Mouse (Mus musculus) heart, embryonic 11.5 days (tissue): Measurements from ENCODE around the gene Nacc2. TPM values are rescaled to one million over a fixed set of nuclear protein-coding genes. Genes with fewer than 3 reads are reported as not detected.
A peak's percentile ranks its signal among the peaks of the same experiment; 100 is the strongest.

Experiments used
- ATAC-seq: fragments of 200-750 bp; cut with Nextera tagmentation; replicated peaks from 2 replicates; pipeline ENCODE4 v1.8.0; 2017; ENCODE audit warnings: moderate library complexity; ENCODE audit not compliant: insufficient number of reproducible peaks, low FRiP score, low TSS enrichment
- H3K27ac ChIP-seq: fragments of 300-500 bp; sonication (generic); 2 replicates; pipeline ENCODE4 v1.5.1; 2014; ENCODE audit warnings: mild to moderate bottlenecking, low read depth, low read length
- H3K27me3 ChIP-seq: fragments of 300-500 bp; sonication (generic); 2 replicates; pipeline ENCODE4 v1.6.1; 2014; ENCODE audit warnings: mild to moderate bottlenecking, low read length, mixed read lengths; ENCODE audit not compliant: control insufficient read depth, insufficient read depth
- H3K36me3 ChIP-seq: fragments of 300-500 bp; sonication (generic); 2 replicates; pipeline ENCODE4 v1.6.1; 2014; ENCODE audit warnings: mild to moderate bottlenecking, low read length, moderate library complexity, mixed read lengths; ENCODE audit not compliant: control insufficient read depth, insufficient read depth
- H3K4me1 ChIP-seq: fragments of 300-500 bp; sonication (generic); 2 replicates; pipeline ENCODE4 v1.6.1; 2014; ENCODE audit warnings: low read length; ENCODE audit not compliant: control insufficient read depth, insufficient read depth
- H3K4me2 ChIP-seq: fragments of 300-500 bp; sonication (generic); 2 replicates; pipeline ENCODE4 v1.6.1; 2014; ENCODE audit warnings: mild to moderate bottlenecking, moderate library complexity
- H3K4me3 ChIP-seq: fragments of 300-500 bp; sonication (generic); 2 replicates; pipeline ENCODE4 v1.5.1; 2014; ENCODE audit warnings: low read depth, low read length
- H3K9ac ChIP-seq: fragments of 300-500 bp; sonication (generic); 2 replicates; pipeline ENCODE4 v1.6.1; 2014; ENCODE audit warnings: mild to moderate bottlenecking, low read depth, low read length, moderate library complexity
- H3K9me3 ChIP-seq: fragments of 300-500 bp; sonication (generic); replicated peaks from 2 replicates; pipeline ENCODE4 v1.6.1; 2016; ENCODE audit warnings: low read length; ENCODE audit not compliant: control insufficient read depth
- whole genome bisulfite sequencing: fragments of 180-500 bp; shearing (Covaris S2); extraction: QIAGEN DNeasy Blood & Tissue Kit; methylation state at CpG from one replicate; pipeline ENCODE4 v1.1.7; 2014; ENCODE audit not compliant: insufficient replicate concordance; 5-methylcytosine and 5-hydroxymethylcytosine counted together
- polyA plus RNA-seq: library from polyadenylated mRNA; unstranded; fragments of >200 nt; fragmentation: Nextera tagmentation; extraction: Ambion mirVana; gene quantifications from 2 replicates; pipeline ENCODE4 v1.2.1, GENCODE M21; 2014

Gene Nacc2
- polyA plus RNA-seq, 1 experiment from 2014 or later = 3.4 TPM

DNA sequence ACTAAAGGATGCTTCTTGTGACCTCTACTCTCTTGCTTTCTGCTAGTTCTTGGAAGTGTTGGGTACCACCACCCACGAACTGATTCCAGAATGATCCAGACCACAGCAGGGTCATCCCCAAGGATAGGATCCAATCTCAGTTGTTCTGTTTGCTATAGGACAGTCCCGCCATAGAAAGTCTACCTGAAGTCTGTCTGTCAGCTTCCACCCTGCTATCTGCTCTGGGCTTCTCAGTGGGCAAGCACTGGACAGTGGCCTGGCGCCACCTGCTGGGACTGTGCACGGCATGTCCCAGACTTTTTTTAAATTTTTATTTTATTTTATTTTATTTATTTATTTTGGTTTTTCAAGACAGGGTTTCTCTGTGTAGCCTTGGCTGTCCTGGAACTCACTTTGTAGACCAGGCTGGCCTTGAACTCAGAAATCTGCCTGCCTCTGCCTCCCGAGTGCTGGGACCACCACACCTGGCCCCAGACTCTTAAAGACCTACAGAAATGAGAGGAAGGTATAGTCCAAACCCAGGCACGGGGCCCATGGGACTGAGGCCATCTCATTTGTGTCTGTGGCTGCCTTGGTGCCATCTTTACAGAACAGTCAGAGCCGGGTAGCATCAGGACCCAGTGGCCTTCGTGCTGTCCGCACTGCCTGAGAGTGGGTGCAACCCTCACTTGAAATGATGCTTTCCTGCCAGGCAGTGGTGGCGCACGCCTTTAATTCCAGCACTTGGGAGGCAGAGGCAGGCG is 19.0 kb upstream of the Nacc2 start:
- Histone ChIP-seq H3K4me3 (no peak overlapping the region), H3K36me3 (no peaks in the 10 kb centered on the region), H3K4me1 (peaks cover 22% of the 10 kb centered on the region), H3K27ac (no peak overlapping the region), H3K27me3 (no peaks in the 10 kb centered on the region), H3K4me2 (no peak overlapping the region), H3K9ac (no peak overlapping the region), H3K9me3 (no peaks in the 10 kb centered on the region)
- no peak for ATAC-seq
- 57% methylated on average over 12 of the region's 12 CpGs for WGBS

DNA sequence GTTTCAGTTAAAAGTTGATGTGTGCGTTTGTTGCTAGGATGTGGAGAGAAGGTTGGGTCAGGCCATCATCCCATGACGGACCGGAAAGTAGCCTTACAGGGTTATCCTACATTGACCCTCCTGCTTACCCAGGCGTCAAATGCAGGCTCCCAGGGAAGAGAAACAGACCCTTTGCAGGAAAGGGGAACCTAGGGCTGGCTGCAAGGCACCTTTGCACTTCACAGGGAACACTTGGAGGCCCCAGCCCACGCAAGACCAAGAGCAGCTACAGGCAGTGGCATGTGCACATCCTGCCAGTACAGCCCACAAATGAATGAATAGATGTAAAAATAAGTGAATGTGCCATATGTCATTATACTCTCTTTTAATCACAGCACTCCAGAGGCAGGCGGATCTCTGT is 17.9 kb upstream of the Nacc2 start:
- Histone ChIP-seq H3K9ac (peak overlapping the region; percentile 96), H3K4me2 (peak overlapping the region; percentile 95), H3K36me3 (no peaks in the 10 kb centered on the region), H3K27me3 (no peaks in the 10 kb centered on the region), H3K4me1 (peaks cover 22% of the 10 kb centered on the region), H3K27ac (peak overlapping the region; percentile 94), H3K4me3 (peak overlapping the region; percentile 89), H3K9me3 (no peaks in the 10 kb centered on the region)
- WGBS = 18% methylated on average over 6 of the region's 6 CpGs
- no peak for ATAC-seq

- Histone ChIP-seq H3K36me3 (no peaks in the 10 kb centered on the region), H3K4me3 (peak overlapping the region; percentile 89), H3K27ac (peak overlapping the region; percentile 94), H3K9ac (peak overlapping the region; percentile 96), H3K9me3 (0 out of 2 replicates have a peak, but pooled peaks cover 2% of the 10 kb centered on the region), H3K4me1 (peaks cover 22% of the 10 kb centered on the region), H3K4me2 (peak overlapping the region; percentile 95), H3K27me3 (no peaks in the 10 kb centered on the region)
- peak; percentile 84 for ATAC-seq
- WGBS = under 1% methylated on average over 54 of the region's 60 CpGs
These were observed 17.3 kb upstream of the Nacc2 start for GRCm38 (mm10) chr2:26140292-26140819.

DNA sequence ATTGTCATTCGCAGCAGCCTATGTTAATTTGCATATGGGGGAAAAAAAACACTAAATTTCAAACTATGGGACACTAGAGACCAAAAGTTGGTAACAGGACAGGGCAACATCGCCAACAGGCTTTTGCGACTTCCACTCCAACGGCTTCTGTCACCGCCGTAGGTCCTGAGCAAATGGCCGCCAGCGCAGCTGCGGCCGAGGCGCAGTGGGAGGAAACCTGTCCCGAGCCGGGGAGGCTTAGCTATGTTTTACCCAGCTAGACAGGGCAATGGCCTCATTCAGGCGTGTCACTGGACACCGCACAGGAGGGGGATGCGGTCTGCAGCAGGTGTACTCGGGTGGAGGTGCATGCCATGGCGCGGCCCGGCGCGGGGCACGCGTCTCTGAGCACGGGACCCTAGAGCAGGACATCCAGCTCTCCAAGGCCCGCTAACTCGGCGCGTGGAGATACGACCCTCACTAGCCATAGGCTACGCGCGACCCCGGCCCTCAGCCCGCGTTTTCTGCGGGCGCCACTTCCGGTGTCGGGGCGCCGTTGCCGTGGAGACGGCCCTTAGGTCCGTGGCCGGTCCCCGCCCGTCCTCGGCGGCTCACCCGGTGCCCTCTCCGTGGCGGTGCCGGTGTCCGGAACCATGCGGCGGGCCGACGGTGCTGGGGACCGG is 16.7 kb upstream of the Nacc2 start:
- peak overlapping the region; percentile 94 for H3K27ac ChIP-seq
- peak overlapping the region; percentile 89 for H3K4me3 ChIP-seq
- 0 out of 2 replicates have a peak, but pooled peaks cover 2% of the 10 kb centered on the region for H3K9me3 ChIP-seq
- peaks cover 22% of the 10 kb centered on the region for H3K4me1 ChIP-seq
- H3K4me2 ChIP-seq = peak overlapping the region; percentile 95
- H3K9ac ChIP-seq = peak overlapping the region; percentile 96
- peak; percentile 64 for ATAC-seq
- under 1% methylated on average over 60 of the region's 60 CpGs for WGBS
- H3K36me3 ChIP-seq = no peaks in the 10 kb centered on the region
- H3K27me3 ChIP-seq = no peaks in the 10 kb centered on the region

DNA sequence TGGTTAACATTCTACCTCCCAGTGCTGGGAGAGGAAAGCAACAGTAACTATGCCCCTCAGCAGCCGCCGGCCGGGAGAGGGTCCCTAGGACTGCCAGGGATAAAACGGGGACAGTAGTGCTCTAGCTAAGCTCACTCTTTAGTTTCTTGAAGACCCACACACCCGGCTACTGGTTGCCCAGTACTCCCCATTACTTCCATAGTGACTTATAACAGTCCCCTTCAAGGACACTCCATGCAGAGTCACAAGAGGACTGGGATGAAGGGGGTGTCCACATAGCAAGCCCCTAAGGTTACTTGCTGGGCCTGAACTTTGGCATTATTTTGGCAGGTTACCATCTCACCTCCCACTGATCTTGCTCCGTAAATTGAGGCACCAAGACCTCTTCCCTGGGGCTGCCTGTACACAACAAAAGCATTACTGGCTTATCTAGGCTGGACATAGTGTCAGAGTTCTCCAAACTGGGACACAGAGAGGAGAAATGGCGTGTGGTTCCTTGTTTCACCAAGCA is 16.1 kb upstream of the Nacc2 start:
- 49% methylated on average over 7 of the region's 7 CpGs for WGBS
- H3K4me1 ChIP-seq = peaks cover 22% of the 10 kb centered on the region
- no peaks in the 10 kb centered on the region for H3K27me3 ChIP-seq
- peak overlapping the region; percentile 96 for H3K9ac ChIP-seq
- H3K36me3 ChIP-seq = no peaks in the 10 kb centered on the region
- H3K4me3 ChIP-seq = peak overlapping the region; percentile 89
- H3K4me2 ChIP-seq = peak overlapping the region; percentile 95
- H3K9me3 ChIP-seq = 0 out of 2 replicates have a peak, but pooled peaks cover 2% of the 10 kb centered on the region
- no peak for ATAC-seq
- H3K27ac ChIP-seq = peak overlapping the region; percentile 94

- Histone ChIP-seq H3K9ac (peak overlapping the region; percentile 96), H3K4me2 (peak overlapping the region; percentile 95), H3K4me3 (peak overlapping the region; percentile 89), H3K27me3 (no peaks in the 10 kb centered on the region), H3K9me3 (0 out of 2 replicates have a peak, but pooled peaks cover 2% of the 10 kb centered on the region), H3K36me3 (no peaks in the 10 kb centered on the region), H3K4me1 (peaks cover 24% of the 10 kb centered on the region), H3K27ac (peak overlapping the region; percentile 23; the same call in 1 of the 2 replicates)
- WGBS = 54% methylated on average over 31 of the region's 31 CpGs
- ATAC-seq = no peak; the same call in 1 of the 2 replicates
These were observed 15.4 kb upstream of the Nacc2 start for GRCm38 (mm10) chr2:26138252-26139033.

GRCm38 (mm10) chr2:26134591-26134990 is 11.6 kb upstream of the Nacc2 start:
- no peak overlapping the region for H3K4me3 ChIP-seq
- 0 out of 2 replicates have a peak, but pooled peaks cover 2% of the 10 kb centered on the region for H3K9me3 ChIP-seq
- no peaks in the 10 kb centered on the region for H3K36me3 ChIP-seq
- ATAC-seq = no peak
- no peaks in the 10 kb centered on the region for H3K27me3 ChIP-seq
- H3K4me2 ChIP-seq = no peak overlapping the region
- no peak overlapping the region for H3K27ac ChIP-seq
- WGBS = 92% methylated on average over 2 of the region's 2 CpGs
- peaks cover 33% of the 10 kb centered on the region for H3K4me1 ChIP-seq
- H3K9ac ChIP-seq = no peak overlapping the region
